Mouse (Mus musculus) MEL (cell line): ENCODE measurements at regions not wholly inside any gene's neighbourhood (a gene's known extent, or its start where the extent isn't known, plus 50 kb on each side); places are given as distances from the start of the nearest gene placed in this dataset.

Experiments
- DNase-seq: peaks from one replicate; pipeline ENCODE4 v3.0.0; 2011; ENCODE audit warnings: low read depth, low spot score
- H3K27ac ChIP-seq: 2 replicates; pipeline ENCODE4 v1.5.1; 2012; ENCODE audit warnings: low read depth, mild to moderate bottlenecking, control low read depth, low read length, moderate library complexity; ENCODE audit not compliant: control insufficient read depth
- H3K27me3 ChIP-seq, 2 experiments: fragments of 150-350 bp in 1 of 2; sonication (generic) in 1 of 2; 2 replicates each; pipeline ENCODE4 v1.6.1; 2012; ENCODE audit warnings: low read length in 2 of 2, mild to moderate bottlenecking in 2 of 2, improper control_type of control experiment in 1 of 2, moderate library complexity in 1 of 2; ENCODE audit not compliant: insufficient read depth in 2 of 2, control insufficient read depth in 1 of 2
- H3K36me3 ChIP-seq, 2 experiments: 2 replicates each; pipeline ENCODE4 v1.6.1; 2012 to 2014; ENCODE audit warnings: low read length in 2 of 2, improper control_type of control experiment in 1 of 2, inconsistent platforms in 1 of 2, mild to moderate bottlenecking in 1 of 2; ENCODE audit not compliant: insufficient read depth in 2 of 2, control insufficient read depth in 1 of 2
- H3K4me1 ChIP-seq, 2 experiments: fragments of 150-350 bp in 1 of 2; sonication (generic) in 1 of 2; 2 replicates each; pipeline ENCODE4 v1.6.1; 2012; ENCODE audit warnings: low read length in 2 of 2, improper control_type of control experiment in 1 of 2, mild to moderate bottlenecking in 1 of 2; ENCODE audit not compliant: insufficient read depth in 2 of 2, control insufficient read depth in 1 of 2
- H3K4me3 ChIP-seq, 2 experiments: fragments of 150-350 bp in 1 of 2; sonication (generic) in 1 of 2; 2 replicates each; pipeline ENCODE4 v1.5.1; 2012; ENCODE audit warnings: low read depth in 2 of 2, low read length in 2 of 2, mild to moderate bottlenecking in 2 of 2, moderate library complexity in 2 of 2, control low read depth in 1 of 2, improper control_type of control experiment in 1 of 2; ENCODE audit not compliant: control insufficient read depth in 1 of 2, insufficient read depth in 1 of 2
- H3K79me2 ChIP-seq: 2 replicates; pipeline ENCODE4 v1.6.1; 2012; ENCODE audit warnings: mild to moderate bottlenecking, low read length, moderate library complexity; ENCODE audit not compliant: control insufficient read depth, poor library complexity, insufficient read depth
- H3K9ac ChIP-seq: 2 replicates; pipeline ENCODE4 v1.6.1; 2012; ENCODE audit warnings: low read depth, mild to moderate bottlenecking, control low read depth, low read length, moderate library complexity; ENCODE audit not compliant: control insufficient read depth, poor library complexity, severe bottlenecking
- H3K9me3 ChIP-seq: fragments of 150-350 bp; sonication (generic); replicated peaks from 2 replicates; pipeline ENCODE4 v1.6.1; 2012; ENCODE audit warnings: mild to moderate bottlenecking, low read length, improper control_type of control experiment, moderate library complexity; ENCODE audit not compliant: insufficient read depth
- CHD1 ChIP-seq: IDR thresholded peaks from 2 replicates; pipeline ENCODE4 v1.6.1; 2012; ENCODE audit warnings: low read depth, mild to moderate bottlenecking, inconsistent platforms, low read length, improper control_type of control experiment
- CHD2 ChIP-seq: IDR thresholded peaks from 2 replicates; pipeline ENCODE4 v1.6.1; 2011; ENCODE audit warnings: low read length, improper control_type of control experiment
- CTCF ChIP-seq, 3 experiments: IDR thresholded peaks in 2 of 3; conservative IDR thresholded peaks in 1 of 3; 2 replicates each; pipeline ENCODE4 v1.5.1; 2011 to 2012; ENCODE audit warnings: low read length in 3 of 3, low read depth in 2 of 3, mild to moderate bottlenecking in 2 of 3, improper control_type of control experiment in 1 of 3, inconsistent platforms in 1 of 3, mixed read lengths in 1 of 3, moderate library complexity in 1 of 3; ENCODE audit not compliant: control insufficient read depth in 1 of 3, insufficient read depth in 1 of 3, poor library complexity in 1 of 3, severe bottlenecking in 1 of 3
- GATA1 ChIP-seq: IDR thresholded peaks from 2 replicates; pipeline ENCODE4 v1.6.1; 2011; ENCODE audit warnings: low read depth, low read length, improper control_type of control experiment
- HCFC1 ChIP-seq: IDR thresholded peaks from 2 replicates; pipeline ENCODE4 v1.6.1; 2012; ENCODE audit warnings: low read depth, mild to moderate bottlenecking, inconsistent platforms, low read length, improper control_type of control experiment, moderate library complexity
- JUND ChIP-seq: IDR thresholded peaks from 2 replicates; pipeline ENCODE4 v1.6.1; 2011; ENCODE audit warnings: low read depth, mild to moderate bottlenecking, improper control_type of control experiment, low read length
- MAFK ChIP-seq: IDR thresholded peaks from 2 replicates; pipeline ENCODE4 v1.6.1; 2011; ENCODE audit warnings: low read depth, mild to moderate bottlenecking, low read length, improper control_type of control experiment, borderline replicate concordance
- MAZ ChIP-seq: IDR thresholded peaks from 2 replicates; pipeline ENCODE4 v1.6.1; 2012; ENCODE audit warnings: low read depth, mild to moderate bottlenecking, inconsistent platforms, low read length, improper control_type of control experiment
- MEF2A ChIP-seq: IDR thresholded peaks from 2 replicates; pipeline ENCODE4 v1.6.1; 2014; ENCODE audit warnings: low read depth, mild to moderate bottlenecking, inconsistent platforms, low read length, improper control_type of control experiment; ENCODE audit not compliant: poor library complexity, insufficient replicate concordance, severe bottlenecking; ENCODE audit errors: extremely low read depth
- MYB ChIP-seq: IDR thresholded peaks from 2 replicates; pipeline ENCODE4 v1.6.1; 2011; ENCODE audit warnings: mild to moderate bottlenecking, low read depth, low read length, improper control_type of control experiment
- MYC ChIP-seq: IDR thresholded peaks from 2 replicates; pipeline ENCODE4 v1.6.1; 2011; ENCODE audit warnings: low read depth, mild to moderate bottlenecking, low read length, improper control_type of control experiment, moderate library complexity
- POLR2AphosphoS5 ChIP-seq: IDR thresholded peaks from 2 replicates; pipeline ENCODE4 v1.6.1; 2012; ENCODE audit warnings: low read depth, borderline replicate concordance, mild to moderate bottlenecking, inconsistent platforms, low read length, moderate library complexity, mixed read lengths
- RAD21 ChIP-seq: IDR thresholded peaks from 2 replicates; pipeline ENCODE4 v1.6.1; 2011; ENCODE audit warnings: mild to moderate bottlenecking, low read depth, low read length, improper control_type of control experiment
- SMC3 ChIP-seq: IDR thresholded peaks from 2 replicates; pipeline ENCODE4 v1.6.1; 2011; ENCODE audit warnings: low read depth, low read length, improper control_type of control experiment
- TAL1 ChIP-seq: IDR thresholded peaks from 2 replicates; pipeline ENCODE4 v1.6.1; 2012; ENCODE audit warnings: mild to moderate bottlenecking, inconsistent platforms, low read length, moderate library complexity, mixed read lengths
- TCF12 ChIP-seq: IDR thresholded peaks from 2 replicates; pipeline ENCODE4 v1.6.1; 2014; ENCODE audit warnings: low read depth, mild to moderate bottlenecking, inconsistent platforms, low read length, improper control_type of control experiment, moderate library complexity
- USF2 ChIP-seq, 2 experiments: IDR thresholded peaks; 2 replicates each; pipeline ENCODE4 v1.6.1; 2011 to 2012; ENCODE audit warnings: improper control_type of control experiment in 2 of 2, low read length in 2 of 2, borderline replicate concordance in 1 of 2, inconsistent platforms in 1 of 2, low read depth in 1 of 2, mild to moderate bottlenecking in 1 of 2; ENCODE audit not compliant: insufficient read depth in 1 of 2
- ZC3H11A ChIP-seq: IDR thresholded peaks from 2 replicates; pipeline ENCODE4 v1.6.1; 2012; ENCODE audit warnings: low read depth, mild to moderate bottlenecking, inconsistent platforms, low read length, improper control_type of control experiment
- ZKSCAN1 ChIP-seq: IDR thresholded peaks from 2 replicates; pipeline ENCODE4 v1.6.1; 2012; ENCODE audit warnings: low read depth, mild to moderate bottlenecking, inconsistent platforms, low read length, improper control_type of control experiment, moderate library complexity
- ZMIZ1 ChIP-seq: IDR thresholded peaks from 2 replicates; pipeline ENCODE4 v1.6.1; 2012; ENCODE audit warnings: low read depth, mild to moderate bottlenecking, inconsistent platforms, low read length, improper control_type of control experiment, moderate library complexity

- Histone ChIP-seq H3K36me3 (no peaks in the 10 kb centered on the region), H3K9me3 (no peaks in the 10 kb centered on the region), H3K9ac (no peak overlapping the region), H3K27ac (no peak overlapping the region), H3K4me1 (no peaks in the 10 kb centered on the region), H3K27me3 (no peaks in the 10 kb centered on the region; a peak in 1 of 4 replicates), H3K4me3 (no peak overlapping the region), H3K79me2 (no peaks in the 10 kb centered on the region)
- DNase-seq, result no peak
- TF ChIP-seq ZC3H11A (no peak), GATA1 (no peak), MAZ (no peak)
Observed at GRCm38 (mm10) chr12:9113652-9114051, 83.9 kb downstream of the Ttc32 start.

- no peaks in the 10 kb centered on the region for H3K79me2 ChIP-seq
- H3K9ac ChIP-seq, result no peak overlapping the region
- H3K4me1 ChIP-seq, result no peaks in the 10 kb centered on the region
- TF ChIP-seq SMC3, result no peak
- TF ChIP-seq JUND, result no peak
- no peak for TF ChIP-seq MYC
- no peak for TF ChIP-seq CHD1
- no peak for TF ChIP-seq ZKSCAN1
- no peak for TF ChIP-seq RAD21
- TF ChIP-seq MYB, result no peak
- no peak for TF ChIP-seq ZC3H11A
- no peak for TF ChIP-seq HCFC1
- no peak for TF ChIP-seq GATA1
- no peak for TF ChIP-seq TCF12
- TF ChIP-seq USF2 (IDR thresholded peaks at IDR 0.05; ENCODE audit: borderline replicate concordance in 1 of 2, insufficient read depth in 1 of 2, low read depth in 1 of 2, low read length in 2 of 2), result no peak
- TF ChIP-seq CTCF (IDR thresholded peaks at IDR 0.05 in 2 of 3, conservative IDR thresholded peaks at IDR 0.05 in 1 of 3; ENCODE audit: control insufficient read depth in 1 of 3, insufficient read depth in 1 of 3, low read depth in 2 of 3, low read length in 3 of 3, poor library complexity in 1 of 3, severe bottlenecking in 1 of 3), result no peak
- no peak for TF ChIP-seq MEF2A
- TF ChIP-seq POLR2AphosphoS5, result no peak
- no peak for TF ChIP-seq MAFK
- no peak for TF ChIP-seq ZMIZ1
- no peak for TF ChIP-seq CHD2
- no peak for TF ChIP-seq TAL1
- H3K9me3 ChIP-seq, result no peaks in the 10 kb centered on the region
- no peak overlapping the region for H3K27ac ChIP-seq
- no peak for DNase-seq
- no peaks in the 10 kb centered on the region for H3K36me3 ChIP-seq
- H3K27me3 ChIP-seq, result no peaks in the 10 kb centered on the region; a peak in 1 of 4 replicates
- H3K4me3 ChIP-seq, result no peak overlapping the region
Observed at GRCm38 (mm10) chr12:9114061-9114460, 84.3 kb downstream of the Ttc32 start.
